Mouse (Mus musculus): ENCODE measurements around the gene Skiv2l.

- no peak for TF ChIP-seq CTCF (conservative IDR thresholded peaks at IDR 0.05; ENCODE audit: low read length)
- TF ChIP-seq NANOG (IDR thresholded peaks at IDR 0.05; ENCODE audit: borderline replicate concordance, low read length), result no peak
Measured at GRCm38 (mm10) chr17:34798866-34799530, 51.0 kb downstream of the Skiv2l start.
